Mouse (Mus musculus): ENCODE data around the gene Prg3. TPM values are rescaled to one million over a fixed set of nuclear protein-coding genes. Genes with fewer than 3 reads are reported as not detected.

Gene Prg3
- polyA plus RNA-seq, 3 experiments from 2014 or later, result not detected

Other genes starting within 250 kb of the Prg3 start
- not detected for gene Gm19426, start 244.6 kb upstream of the Prg3 start, polyA plus RNA-seq (2017; shearing (Covaris generic))
- gene Serping1, start 212.8 kb upstream of the Prg3 start, polyA plus RNA-seq (2017; shearing (Covaris generic)), result under 1 TPM in 1 of 3 experiments, not detected in 2; 0.20 TPM
- gene Ube2l6, start 189.4 kb upstream of the Prg3 start, polyA plus RNA-seq (2017; shearing (Covaris generic)), result 10 to 100 TPM; 92.1 to 96.3 (median 93.4) TPM
- gene Smtnl1, start 165.6 kb upstream of the Prg3 start, polyA plus RNA-seq (2017; shearing (Covaris generic)), result not detected
- gene Timm10, start 161.2 kb upstream of the Prg3 start, polyA plus RNA-seq (2017; shearing (Covaris generic)), result 10 to 100 TPM; 25.4 to 39.8 (median 38.8) TPM
- gene Slc43a1, start 149.4 kb upstream of the Prg3 start, polyA plus RNA-seq (2017; shearing (Covaris generic)), result 1 to 10 TPM; 1.9 to 9.1 (median 5.9) TPM
- not detected for gene Rtn4rl2, start 101.5 kb upstream of the Prg3 start, polyA plus RNA-seq (2017; shearing (Covaris generic))
- gene Slc43a3, start 51.6 kb upstream of the Prg3 start, polyA plus RNA-seq (2017; shearing (Covaris generic)), result 10 to 100 TPM in 1 of 3 experiments, 1 to 10 TPM in 2; 8.8 to 23.4 (median 9.2) TPM
- gene Prg2, start 7.8 kb upstream of the Prg3 start, polyA plus RNA-seq (2017; shearing (Covaris generic)), result under 1 TPM in 1 of 3 experiments, not detected in 2; 0.73 TPM
- gene Ssrp1, start 49.0 kb downstream of the Prg3 start, polyA plus RNA-seq (2017; shearing (Covaris generic)), result 100 to 1,000 TPM; 151 to 189 (median 155) TPM
- 1 to 10 TPM in 1 of 3 experiments, not detected in 2; 1.3 TPM for gene P2rx3, start 49.2 kb downstream of the Prg3 start, polyA plus RNA-seq (2017; shearing (Covaris generic))
- gene Tnks1bp1, start 59.8 kb downstream of the Prg3 start, polyA plus RNA-seq (2017; shearing (Covaris generic)), result 1 to 10 TPM; 4.9 to 6.6 (median 5.0) TPM
- gene Aplnr, start 148.0 kb downstream of the Prg3 start, polyA plus RNA-seq (2017; shearing (Covaris generic)), result not detected
- gene Lrrc55, start 209.0 kb downstream of the Prg3 start, polyA plus RNA-seq (2017; shearing (Covaris generic)), result not detected

All from inflammation-experienced regulatory T-cells, adult 6 months (primary cell).